Mouse (Mus musculus) cerebellum, adult 2 months (tissue): Measurements from ENCODE around the gene Usp7. TPM values are rescaled to one million over a fixed set of nuclear protein-coding genes. Genes with fewer than 3 reads are reported as not detected.
"Not testable (repeated sequence)": the region's sequence is repeated elsewhere in the genome, so short reads cannot be mapped to it uniquely, and the experiment has no call there.

Source experiments
- DNase-seq, 2 experiments: peaks; one replicate each; pipeline ENCODE4 v3.0.0; 2021
- H3K27ac ChIP-seq: fragments of 200-500 bp; 2 replicates; pipeline ENCODE4 v1.5.1; 2012; ENCODE audit warnings: low read length, control low read depth, inconsistent platforms; ENCODE audit not compliant: insufficient read depth
- H3K27me3 ChIP-seq: fragments of 200-500 bp; 2 replicates; pipeline ENCODE4 v1.6.1; 2012; ENCODE audit warnings: inconsistent platforms, mild to moderate bottlenecking, low read length, moderate library complexity; ENCODE audit not compliant: control insufficient read depth, insufficient read depth
- H3K4me1 ChIP-seq: fragments of 200-500 bp; 2 replicates; pipeline ENCODE4 v1.6.1; 2011; ENCODE audit warnings: low read length; ENCODE audit not compliant: control insufficient read depth, insufficient read depth
- H3K4me3 ChIP-seq: fragments of 200-500 bp; replicated peaks from 2 replicates; pipeline ENCODE3; 2011; ENCODE audit warnings: mild to moderate bottlenecking, low read depth, low read length, control low read depth; ENCODE audit not compliant: insufficient read depth
- CTCF ChIP-seq: fragments of 200-500 bp; IDR thresholded peaks from 2 replicates; pipeline ENCODE4 v1.5.1; 2011; ENCODE audit warnings: low read depth, mild to moderate bottlenecking, control low read depth, low read length, moderate library complexity, borderline replicate concordance; ENCODE audit not compliant: insufficient read depth
- POLR2A ChIP-seq: fragments of 200-500 bp; IDR thresholded peaks from 2 replicates; pipeline ENCODE4 v1.6.1; 2011; ENCODE audit warnings: low read length, control low read depth, borderline replicate concordance; ENCODE audit not compliant: insufficient read depth
- WGBS: fragments of 180-500 bp; shearing (Covaris S2); methylation state at CpG from one replicate; pipeline ENCODE4 v1.1.7; 2018; 5-methylcytosine and 5-hydroxymethylcytosine counted together
- polyA plus RNA-seq: library from polyadenylated mRNA; depleted of rRNA; stranded (reverse); fragments of >200 nt; gene quantifications from 2 replicates; pipeline ENCODE4 v1.2.3, GENCODE M21; 2012

The Usp7 gene
- polyA plus RNA-seq, 1 experiment, result 116 TPM

DNA sequence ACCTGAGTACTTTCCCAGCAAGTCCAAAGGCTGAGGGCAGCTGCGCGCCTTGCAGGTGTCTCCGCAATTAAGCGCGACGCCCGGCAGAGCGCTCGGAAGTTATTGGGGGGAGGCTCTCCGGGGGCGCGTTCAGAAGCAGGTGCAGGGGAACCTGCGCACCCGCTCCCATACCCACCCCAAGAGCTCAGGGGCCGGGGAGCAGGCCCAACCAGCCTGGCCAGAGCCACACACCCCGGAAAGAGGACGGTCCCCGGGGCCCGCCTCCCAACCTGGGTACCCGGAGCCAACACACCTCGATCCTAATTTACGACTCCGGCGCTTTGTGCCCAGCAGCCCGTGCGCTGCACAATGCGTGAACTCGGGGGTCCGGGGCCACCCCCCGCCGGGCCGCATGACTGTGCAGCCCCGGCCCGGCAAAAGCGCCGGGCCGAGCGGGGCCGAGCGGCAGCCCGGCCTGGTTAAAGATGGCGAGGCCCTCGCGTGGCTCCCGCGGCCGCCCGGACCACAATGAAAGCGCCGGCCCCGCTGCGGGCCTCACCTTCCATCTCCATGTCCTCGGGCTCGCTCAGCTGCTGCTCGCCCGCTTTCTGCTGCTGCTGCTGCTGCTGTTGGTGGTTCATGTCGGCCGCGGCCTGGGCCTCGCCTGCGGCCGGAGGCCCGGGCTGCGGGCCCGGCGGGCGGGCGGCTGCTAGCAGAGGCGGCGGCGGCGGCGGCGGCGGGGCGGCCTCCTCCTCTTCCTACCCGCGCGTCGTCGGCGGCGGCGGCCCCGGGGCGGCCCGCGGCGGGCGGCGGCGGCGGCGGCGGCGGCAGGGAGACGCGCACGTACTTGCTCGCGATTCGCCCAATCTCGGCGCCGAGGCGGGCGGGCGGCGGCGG lies 54.2 kb downstream of the Usp7 start:
- Histone ChIP-seq H3K4me1 (peaks cover 12% of the 10 kb centered on the region), H3K4me3 (peak overlapping the region; percentile 83), H3K27ac (0 out of 2 replicates have a peak overlapping the region, but pooled peaks have one; percentile 46), H3K27me3 (no peaks in the 10 kb centered on the region)
- TF ChIP-seq CTCF, result no peak
- no peak for TF ChIP-seq POLR2A
- DNase-seq, result peak; percentile 46 to 58
- 6% methylated on average over 110 of the region's 110 CpGs for WGBS

DNA sequence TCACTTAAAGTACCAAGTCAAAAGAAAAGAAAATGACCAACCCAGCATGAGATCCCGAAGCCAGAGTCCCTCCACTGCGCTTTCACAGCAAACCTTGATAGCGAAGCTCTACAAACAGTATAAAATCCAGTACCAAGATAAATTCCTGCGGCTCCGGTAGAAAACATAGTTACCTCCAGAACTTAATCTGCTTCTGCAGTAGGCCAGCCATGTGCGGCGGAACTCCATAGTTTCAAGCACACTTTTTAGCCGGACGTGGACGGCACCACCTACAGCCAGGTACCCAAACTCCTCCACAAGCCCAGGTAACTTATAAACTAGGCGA lies 54.8 kb downstream of the Usp7 start:
- Histone ChIP-seq H3K27me3 (no peaks in the 10 kb centered on the region), H3K27ac (no peak overlapping the region), H3K4me3 (peak overlapping the region; percentile 83), H3K4me1 (peaks cover 12% of the 10 kb centered on the region)
- WGBS, result 0% methylated on average over 11 of the region's 11 CpGs
- TF ChIP-seq CTCF (no peak), POLR2A (no peak)
- no peak for DNase-seq

DNA sequence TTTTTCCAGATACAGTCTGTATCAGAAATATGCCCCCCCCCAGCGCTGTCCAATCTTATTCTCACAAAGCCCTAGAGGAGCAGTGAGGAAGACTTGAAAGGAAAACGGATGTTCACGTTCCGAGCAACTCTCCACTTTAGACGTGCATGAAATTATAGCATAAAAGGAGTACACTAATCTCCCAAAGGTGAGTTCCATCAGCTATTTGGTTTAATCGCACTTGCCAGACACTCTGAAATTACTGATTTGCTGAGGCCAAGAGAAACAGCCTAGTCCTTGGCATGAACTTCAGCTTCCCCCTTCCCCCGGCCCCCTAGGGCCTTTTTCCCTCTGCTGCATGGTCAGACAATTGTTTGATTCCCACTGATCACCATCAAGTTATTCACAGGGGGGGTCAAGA lies 55.4 kb downstream of the Usp7 start:
- Histone ChIP-seq H3K4me3 (peak overlapping the region; percentile 83), H3K4me1 (peaks cover 13% of the 10 kb centered on the region), H3K27ac (no peak overlapping the region), H3K27me3 (no peaks in the 10 kb centered on the region)
- DNase-seq, result no peak
- TF ChIP-seq CTCF, result no peak
- no peak for TF ChIP-seq POLR2A
- 4% methylated on average over 7 of the region's 7 CpGs for WGBS

DNA sequence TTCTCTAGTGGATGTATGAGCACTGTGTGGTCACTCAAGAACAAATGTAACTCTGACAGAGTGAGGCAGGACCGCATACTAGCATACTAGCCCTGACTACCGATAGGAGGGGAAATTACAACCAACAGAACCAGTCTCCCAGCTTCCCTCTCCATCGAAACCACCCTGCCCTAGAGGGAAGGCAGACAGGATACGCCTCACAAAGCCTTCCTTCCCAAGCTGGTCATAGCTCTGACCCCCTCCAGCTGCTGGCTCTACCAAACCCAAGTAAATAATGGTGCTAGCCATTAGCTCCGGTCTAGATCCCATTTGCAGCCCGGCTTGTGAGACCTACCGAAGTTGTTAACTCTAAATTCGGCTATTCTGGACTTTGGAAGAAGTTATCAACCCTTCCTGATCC lies 56.1 kb downstream of the Usp7 start:
- WGBS, result 4% methylated on average over 8 of the region's 8 CpGs
- TF ChIP-seq CTCF, result no peak
- no peak for TF ChIP-seq POLR2A
- H3K27me3 ChIP-seq, result no peaks in the 10 kb centered on the region
- DNase-seq, result no peak
- H3K27ac ChIP-seq, result no peak overlapping the region
- H3K4me3 ChIP-seq, result peak overlapping the region; percentile 63
- peaks cover 17% of the 10 kb centered on the region for H3K4me1 ChIP-seq

DNA sequence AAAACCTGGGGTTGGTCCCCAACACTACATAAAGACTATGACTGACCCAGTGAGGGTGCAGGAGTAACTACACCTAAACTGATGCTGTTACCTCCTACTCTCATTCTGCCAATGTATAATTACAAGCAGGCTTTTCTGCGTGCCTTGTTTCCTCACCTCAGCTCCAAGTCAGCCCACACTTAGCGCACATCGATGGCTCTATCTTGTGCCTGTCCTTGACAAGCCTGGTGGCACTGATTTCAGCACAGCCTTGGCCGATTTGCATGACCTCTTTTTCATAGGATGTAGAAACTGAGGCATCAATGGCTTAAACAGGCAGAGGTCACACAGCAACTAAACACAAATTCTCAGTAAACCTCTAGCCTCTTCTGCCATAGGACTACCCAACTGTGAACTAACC lies 57.4 kb downstream of the Usp7 start:
- peak overlapping the region; percentile 15 for H3K4me3 ChIP-seq
- DNase-seq, result no peak
- WGBS, result 34% methylated on average over 4 of the region's 4 CpGs
- H3K27me3 ChIP-seq, result no peaks in the 10 kb centered on the region
- no peak for TF ChIP-seq CTCF
- TF ChIP-seq POLR2A, result no peak
- no peak overlapping the region for H3K27ac ChIP-seq
- peaks cover 20% of the 10 kb centered on the region for H3K4me1 ChIP-seq

DNA sequence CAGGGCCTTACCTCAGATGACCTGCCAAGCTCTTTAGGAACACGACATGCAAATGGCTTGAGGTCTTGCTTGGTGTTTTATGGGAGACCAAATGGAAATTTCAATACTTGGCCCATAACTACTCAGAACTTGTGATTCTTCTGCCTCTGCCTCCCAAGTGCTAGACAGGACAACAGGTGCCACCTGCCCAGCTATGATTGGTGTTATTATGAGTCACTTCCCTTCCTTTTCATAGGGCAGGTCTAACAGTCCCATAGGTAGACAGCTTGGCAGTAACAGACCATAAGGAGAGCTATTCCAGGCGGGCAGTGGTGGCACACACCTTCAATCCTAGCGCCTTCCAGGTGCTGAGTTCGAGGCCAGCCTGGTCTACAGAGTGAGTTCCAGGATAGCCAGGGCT lies 58.5 kb downstream of the Usp7 start:
- TF ChIP-seq CTCF (no peak), POLR2A (no peak)
- 50% methylated on average over 4 of the region's 4 CpGs for WGBS
- no peak overlapping the region for H3K27ac ChIP-seq
- no peak for DNase-seq
- peaks cover 26% of the 10 kb centered on the region for H3K4me1 ChIP-seq
- no peak overlapping the region for H3K4me3 ChIP-seq
- H3K27me3 ChIP-seq, result no peaks in the 10 kb centered on the region

DNA sequence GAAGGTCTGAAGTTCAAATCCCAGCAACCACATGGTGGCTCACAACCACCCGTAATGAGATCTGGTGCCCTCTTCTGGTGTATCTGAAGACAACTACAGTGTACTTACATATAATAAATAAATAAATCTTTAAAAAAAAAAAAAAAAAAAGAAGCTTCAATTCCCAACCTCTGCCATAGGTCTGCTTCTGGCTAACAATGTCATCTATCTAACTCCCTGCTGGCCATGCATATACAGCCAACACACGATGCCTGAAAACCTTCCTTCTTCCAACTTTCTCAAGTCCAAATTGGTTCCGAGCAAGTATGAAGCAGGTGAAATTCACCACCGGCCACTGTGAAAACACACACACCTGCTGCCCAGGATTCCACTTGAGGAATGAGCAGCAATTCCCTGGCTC lies 59.7 kb downstream of the Usp7 start:
- not testable (repeated sequence) for H3K4me3 ChIP-seq, H3K27me3 ChIP-seq, H3K27ac ChIP-seq, DNase-seq
- 51% methylated on average over 4 of the region's 4 CpGs for WGBS
- peaks cover 31% of the 10 kb centered on the region for H3K4me1 ChIP-seq

DNA sequence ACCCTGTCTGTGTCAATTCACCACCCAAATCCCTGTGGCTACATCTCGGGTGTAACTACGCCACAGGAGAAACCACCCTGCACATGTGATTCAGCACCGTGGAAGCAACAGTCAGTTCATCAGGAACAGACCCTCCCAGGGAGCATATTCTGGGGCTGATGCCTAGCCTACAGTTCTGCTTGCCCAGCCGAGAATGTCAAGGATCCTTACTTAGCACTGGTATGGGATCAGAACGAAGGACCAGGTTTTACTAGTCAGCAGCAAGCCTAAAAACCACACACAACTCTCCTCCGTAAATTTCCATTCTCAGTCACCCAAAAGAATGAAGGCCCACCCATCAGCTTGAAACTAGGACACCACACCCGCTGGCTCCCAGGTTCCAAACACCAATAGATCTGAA lies 60.5 kb downstream of the Usp7 start:
- WGBS, result 49% methylated on average over 7 of the region's 7 CpGs

More for the DNA sequence above, 60.5 kb downstream of the Usp7 start:
- DNase-seq, result no peak
- TF ChIP-seq POLR2A, result no peak
- TF ChIP-seq CTCF, result no peak
- no peak overlapping the region for H3K4me3 ChIP-seq
- H3K27ac ChIP-seq, result no peak overlapping the region
- peaks cover 31% of the 10 kb centered on the region for H3K4me1 ChIP-seq
- no peaks in the 10 kb centered on the region for H3K27me3 ChIP-seq
